Mouse (Mus musculus): ENCODE measurements around the gene Dzank1. TPM values are rescaled to one million over a fixed set of nuclear protein-coding genes. Genes with fewer than 3 reads are reported as not detected.
A peak's percentile ranks its signal among the peaks of the same experiment; 100 is the strongest.

The Dzank1 gene
- 1 to 10 TPM; 1.8 to 2.2 TPM for total RNA-seq (2021)

DNA sequence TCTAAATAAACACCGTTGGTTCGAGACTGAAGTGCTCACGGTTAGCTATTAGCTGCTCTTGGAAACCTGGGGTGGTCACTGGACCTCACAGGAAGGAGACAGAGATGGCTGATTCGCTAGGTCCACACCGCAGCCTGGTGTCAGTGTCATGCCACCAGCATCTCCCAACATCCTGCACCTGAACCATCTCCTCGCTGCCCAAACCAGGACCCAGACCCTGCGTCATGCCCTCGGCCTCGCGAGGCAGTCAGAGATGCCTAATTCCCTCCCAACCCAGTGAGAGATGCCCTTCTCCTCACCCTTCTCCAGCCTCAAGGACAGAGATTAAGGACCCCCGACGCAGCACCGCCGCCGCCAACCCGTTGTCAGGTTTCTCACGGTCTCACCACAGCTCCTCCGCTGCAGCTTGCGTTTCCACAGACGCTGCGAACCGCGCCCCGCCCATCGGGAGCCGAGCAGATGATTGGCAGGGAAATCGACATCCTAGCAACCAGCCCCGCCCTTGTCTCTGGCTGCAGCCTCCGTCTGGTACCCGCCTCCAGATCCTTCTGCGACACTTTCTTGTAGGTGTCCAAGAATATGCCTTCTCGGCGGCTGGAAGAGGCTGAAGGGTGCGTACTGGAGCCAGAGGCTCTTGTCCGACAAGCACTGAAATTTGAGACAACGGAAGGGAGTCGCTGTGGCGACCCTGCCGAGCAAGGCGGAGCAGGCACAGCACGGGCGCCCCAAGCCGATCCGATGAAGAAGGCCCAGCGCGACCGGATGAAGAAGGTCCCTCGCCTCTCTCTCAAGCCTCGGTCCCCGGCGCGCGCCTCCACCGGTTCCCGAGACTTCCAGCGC lies at the start of gene Dzank1, which contains the start of gene Polr3f:
Gene Dzank1 (minus strand): TSS at position 434 of the 840 bp plus-strand sequence.
Gene Polr3f (plus strand): TSS at position 738 of the 840 bp plus-strand sequence.
- DNase-seq, result peak; percentile 96 to 98
- intact Hi-C loops (cut with DNase I), result loop anchor here (1.0 kb wide), 1 partner anchor 28 kb away; no protein-coding TSS in a partner anchor

DNA sequence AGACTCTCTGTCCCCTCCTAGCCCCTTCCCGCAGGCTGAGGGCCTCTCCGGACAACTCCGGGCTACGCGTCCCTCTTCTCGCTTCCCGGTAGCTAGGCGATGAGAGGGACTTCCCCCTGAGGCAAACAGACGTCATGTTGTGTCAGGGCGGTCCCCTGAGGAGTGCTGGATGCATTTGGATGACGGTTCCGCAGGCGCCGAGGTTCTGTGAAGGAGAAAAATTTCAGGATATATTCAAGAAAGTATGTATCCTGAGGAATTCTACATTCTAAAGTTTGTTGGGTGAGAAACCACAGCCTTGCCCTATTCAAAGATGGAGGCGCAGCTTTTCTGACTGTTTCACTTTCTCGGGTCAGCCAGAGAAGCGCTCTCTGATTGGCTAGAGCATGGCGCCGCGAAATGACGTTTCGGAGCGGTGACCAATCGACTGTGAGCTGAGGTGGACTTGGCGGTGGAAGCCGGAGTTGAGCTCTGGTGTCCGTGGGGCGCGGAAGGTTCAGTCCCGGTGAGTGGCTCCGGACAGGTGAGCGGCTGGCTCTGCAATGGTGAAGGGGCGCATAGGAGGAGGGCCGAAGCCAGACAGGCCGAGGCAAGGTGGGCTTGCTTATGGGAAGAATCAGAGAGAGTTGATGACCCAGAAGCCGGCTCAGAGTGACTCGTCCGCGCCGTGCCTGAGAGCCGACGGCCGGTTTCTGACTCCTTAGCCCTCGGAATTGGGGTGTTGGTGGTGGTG lies 28.8 kb upstream of the Dzank1 start, which contains the start of gene Sec23b:
Gene Sec23b (plus strand): TSS at position 410 of the 733 bp plus-strand sequence.
- intact Hi-C loops (cut with DNase I), result loop anchor here (1.0 to 5.0 kb wide), 2 partner anchors 29 to 36 kb away; partner anchors contain the start of genes Dzank1, Polr3f and Smim26
- DNase-seq, result peak; percentile 98

DNA sequence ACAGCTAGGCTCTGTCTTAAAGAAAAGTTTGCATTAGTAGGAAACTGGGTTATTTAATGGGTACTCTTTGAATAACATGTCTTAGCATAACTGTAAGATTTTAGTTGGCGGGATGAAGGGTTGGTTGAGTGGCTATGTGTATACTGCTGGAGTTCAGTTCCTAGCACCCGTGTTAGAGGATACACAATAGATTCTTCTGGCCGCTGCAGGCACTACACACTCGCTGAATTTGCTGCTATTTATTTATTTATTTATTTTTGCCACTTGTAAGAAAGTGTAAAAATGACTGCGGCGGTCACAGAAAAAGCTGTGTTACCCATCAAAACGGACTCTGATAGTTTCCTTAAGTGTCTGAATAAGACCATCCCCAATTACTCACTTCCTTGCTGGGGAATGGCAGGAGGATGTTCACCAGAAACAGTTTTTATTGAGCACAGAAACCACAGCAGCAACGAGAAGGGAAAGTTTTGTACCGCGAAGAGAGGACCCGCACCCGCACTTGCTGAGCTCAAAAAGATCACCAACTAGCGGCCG lies 28.1 kb upstream of the Dzank1 start:
- intact Hi-C loops (cut with DNase I), result loop anchor here (1.0 to 5.0 kb wide), 2 partner anchors 28 to 37 kb away; partner anchors contain the start of genes Dzank1, Polr3f and Smim26

DNA sequence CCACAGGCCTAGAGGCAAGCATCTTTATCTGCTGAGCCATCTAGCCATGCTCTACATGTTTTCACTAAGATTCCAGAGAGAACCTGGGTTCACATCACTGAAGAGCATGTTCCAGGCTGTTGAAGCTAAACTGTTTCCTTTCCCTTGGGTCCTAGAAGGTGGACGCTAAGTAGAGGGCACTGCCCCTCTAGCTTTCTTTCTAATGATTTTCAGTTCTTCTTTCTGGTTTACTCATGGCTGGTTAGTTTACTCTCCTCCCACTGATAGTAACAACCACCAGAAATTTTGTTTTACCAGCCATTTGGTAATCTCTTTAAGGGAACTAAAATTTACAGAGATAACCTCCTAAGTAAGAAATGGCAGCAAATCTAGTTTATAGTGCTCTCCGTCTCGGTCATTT lies 26.7 kb upstream of the Dzank1 start:
- DNase-seq, result no peak
- intact Hi-C loops (cut with DNase I), result no loop called here

More for the DNA sequence above, 28.1 kb upstream of the Dzank1 start:
- DNase-seq, result no peak

DNA sequence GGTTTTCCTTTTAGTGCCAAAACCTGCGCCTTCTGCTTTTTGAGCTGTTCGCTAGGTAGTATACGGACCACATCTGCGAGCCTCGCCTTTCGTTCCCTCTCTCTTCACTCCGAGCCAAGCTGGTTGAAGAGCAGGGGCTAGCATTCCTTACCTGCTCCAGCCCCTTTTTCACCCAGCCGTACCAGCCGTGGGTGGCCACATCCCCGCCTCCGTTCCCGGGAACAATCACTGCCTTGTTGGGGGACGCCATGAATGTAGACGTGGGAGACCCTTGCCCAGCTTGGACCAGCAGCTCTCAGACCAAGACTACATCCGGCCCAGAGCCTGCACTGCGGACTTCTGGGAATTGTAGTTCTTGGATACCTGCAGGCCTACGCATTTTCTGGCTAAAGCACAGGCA lies 23.3 kb upstream of the Dzank1 start, which contains the start of gene Rbbp9:
Gene Rbbp9 (minus strand): TSS at position 341 of the 400 bp plus-strand sequence.
- intact Hi-C loops (cut with DNase I), result no loop called here
- peak; percentile 67 to 68 for DNase-seq

DNA sequence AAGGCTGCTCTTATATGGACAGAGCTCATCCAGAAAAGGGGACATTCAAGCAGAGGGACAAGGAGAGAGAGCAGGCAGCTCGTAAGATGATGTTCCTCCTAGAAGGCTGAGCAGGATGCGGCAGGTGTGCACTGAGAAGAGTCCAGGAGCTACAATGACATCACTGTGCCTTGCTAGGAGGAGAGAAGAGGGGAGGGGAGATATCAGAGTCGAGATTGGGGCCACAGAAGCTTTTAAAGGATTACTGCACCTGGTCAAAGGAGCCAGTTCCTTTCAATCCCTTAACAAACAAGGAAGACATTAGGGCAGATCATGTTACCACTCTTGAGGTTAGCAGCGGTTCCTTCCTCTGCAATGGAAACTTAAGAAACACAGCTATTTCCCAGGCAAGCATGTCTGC lies 20.3 kb upstream of the Dzank1 start:
- intact Hi-C loops (cut with DNase I), result no loop called here

DNA sequence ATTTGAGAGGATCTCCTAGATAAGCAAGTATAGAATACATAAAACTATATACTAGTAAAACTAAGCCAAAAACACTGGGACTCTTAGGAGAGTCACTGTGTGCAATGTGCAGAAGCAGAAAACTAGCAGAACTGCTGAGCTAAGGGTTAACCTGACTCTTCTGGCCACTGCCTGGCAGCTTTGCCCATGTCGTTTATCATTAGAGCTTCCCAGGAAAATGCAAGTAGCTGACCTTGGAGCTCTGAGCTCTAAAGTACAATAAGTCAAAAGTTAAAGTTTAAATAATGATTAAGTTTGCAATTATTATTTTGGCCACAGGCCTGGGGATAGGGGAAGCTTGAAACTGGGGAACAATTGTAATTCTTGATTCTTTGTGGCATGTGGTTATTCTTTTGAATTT lies 18.3 kb upstream of the Dzank1 start:
- no peak for DNase-seq
- intact Hi-C loops (cut with DNase I), result no loop called here

More for the DNA sequence above, 20.3 kb upstream of the Dzank1 start:
- no peak for DNase-seq

DNA sequence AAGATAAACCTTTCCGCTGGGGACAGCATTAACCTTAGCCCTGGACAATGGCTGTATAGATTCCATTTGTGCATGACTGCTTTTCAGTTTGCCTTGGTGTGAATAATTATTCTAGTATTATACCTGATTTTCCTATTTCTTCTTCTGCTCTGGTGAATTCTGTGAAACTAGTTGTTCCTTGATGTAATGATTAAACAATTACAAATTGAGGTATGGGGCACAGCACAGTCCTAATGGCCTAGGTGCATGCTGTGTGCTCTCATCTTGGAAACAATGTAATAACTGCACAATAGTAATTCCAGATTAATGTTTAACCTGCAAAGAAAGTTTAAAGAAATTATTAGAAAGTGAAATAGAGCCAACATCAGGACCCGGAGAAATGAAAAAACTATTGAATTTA lies 17.8 kb upstream of the Dzank1 start:
- no peak for DNase-seq
- intact Hi-C loops (cut with DNase I), result no loop called here

DNA sequence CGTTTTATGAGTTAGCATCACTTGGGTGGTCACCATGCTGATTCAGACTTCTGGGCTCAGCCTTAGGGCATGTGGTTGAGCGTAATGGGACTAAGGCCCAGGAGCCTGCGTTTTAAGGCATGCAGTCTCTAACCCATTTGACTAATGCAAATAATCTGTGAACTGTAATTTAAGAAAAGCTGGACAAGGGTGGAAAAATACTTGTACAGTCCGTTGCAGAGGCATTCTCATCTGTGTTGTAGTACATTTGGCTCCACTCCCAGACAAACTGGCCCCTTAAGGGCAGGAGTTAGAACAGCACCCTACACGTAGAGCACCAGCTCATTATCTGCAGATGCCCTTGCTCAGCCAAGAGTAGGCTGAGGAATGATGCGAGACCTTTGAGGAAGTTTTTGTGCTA lies 17.4 kb upstream of the Dzank1 start:
- intact Hi-C loops (cut with DNase I), result no loop called here
- DNase-seq, result peak; percentile 44 to 45

DNA sequence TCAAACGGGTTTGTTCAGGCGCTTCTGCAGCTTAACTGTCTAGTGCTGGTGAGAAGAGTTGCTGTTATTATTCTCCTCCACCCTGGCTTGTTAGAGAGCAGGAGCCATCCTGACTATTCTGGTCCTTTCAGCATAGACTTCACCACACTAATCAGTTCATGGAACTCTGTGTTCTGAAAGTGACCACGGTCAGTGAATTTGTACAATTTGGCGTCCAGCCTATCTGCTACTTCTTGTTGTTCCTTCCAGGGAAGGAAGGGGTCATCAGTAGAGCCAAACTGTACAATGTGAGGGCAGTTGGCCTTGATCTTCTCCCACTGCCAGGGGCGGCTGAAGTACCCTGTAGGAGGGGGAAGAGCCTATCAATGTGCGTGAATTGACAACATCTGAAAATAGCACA lies 16.5 kb upstream of the Dzank1 start:
- intact Hi-C loops (cut with DNase I), result no loop called here
- DNase-seq, result peak in 1 of 2 experiments; percentile 13

- no peak for DNase-seq
- intact Hi-C loops (cut with DNase I), result no loop called here
Measured at GRCm38 (mm10) chr2:144541246-144541645, 14.0 kb upstream of the Dzank1 start.

- DNase-seq, result no peak
- intact Hi-C loops (cut with DNase I), result no loop called here
Measured at GRCm38 (mm10) chr2:144537123-144537522, 9.9 kb upstream of the Dzank1 start.

GRCm38 (mm10) chr2:144527821-144528174 lies 584 bp upstream of the Dzank1 start:
- intact Hi-C loops (cut with DNase I), result loop anchor here (1.0 kb wide), 1 partner anchor 28 kb away; no protein-coding TSS in a partner anchor
- DNase-seq, result no peak

DNA sequence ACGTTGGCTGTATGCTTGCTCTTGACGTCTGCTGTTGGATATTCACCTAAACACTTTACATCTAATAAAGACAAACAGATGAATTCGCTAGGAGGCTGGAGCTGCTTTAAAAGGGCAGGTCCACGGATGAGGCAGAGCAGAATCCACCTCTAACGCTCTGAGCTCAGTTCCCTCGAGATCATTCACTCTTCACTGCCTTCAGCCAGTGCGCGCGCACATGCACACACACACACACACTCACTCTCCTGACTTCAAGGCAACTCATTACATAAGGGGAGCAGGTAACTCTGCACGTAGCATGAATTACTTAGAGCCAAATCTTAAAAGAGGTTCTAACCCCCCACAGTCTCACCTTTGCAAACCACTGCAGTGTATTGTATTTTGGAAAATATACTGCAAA lies 1.4 kb downstream of the Dzank1 start:
- DNase-seq, result no peak
- intact Hi-C loops (cut with DNase I), result no loop called here

DNA sequence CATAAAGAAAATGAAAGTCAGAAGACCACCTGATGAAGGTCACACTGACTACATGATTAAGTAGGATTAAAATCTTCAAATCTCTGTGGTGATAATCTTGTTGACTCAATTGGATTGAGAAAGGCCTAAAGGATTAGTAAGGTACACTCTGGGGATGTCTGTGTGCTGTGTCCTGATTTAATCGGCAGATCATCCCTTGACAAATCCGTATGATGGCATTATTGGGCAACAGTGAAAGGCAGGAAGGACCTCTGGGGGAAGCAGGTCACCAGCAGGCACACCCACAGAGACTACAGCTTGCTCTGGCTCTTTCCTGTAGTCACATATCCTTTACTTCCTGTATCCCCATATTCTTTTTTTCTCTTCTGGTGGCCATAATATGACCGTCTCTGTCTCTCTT lies 7.4 kb downstream of the Dzank1 start:
- intact Hi-C loops (cut with DNase I), result no loop called here
- DNase-seq, result no peak

DNA sequence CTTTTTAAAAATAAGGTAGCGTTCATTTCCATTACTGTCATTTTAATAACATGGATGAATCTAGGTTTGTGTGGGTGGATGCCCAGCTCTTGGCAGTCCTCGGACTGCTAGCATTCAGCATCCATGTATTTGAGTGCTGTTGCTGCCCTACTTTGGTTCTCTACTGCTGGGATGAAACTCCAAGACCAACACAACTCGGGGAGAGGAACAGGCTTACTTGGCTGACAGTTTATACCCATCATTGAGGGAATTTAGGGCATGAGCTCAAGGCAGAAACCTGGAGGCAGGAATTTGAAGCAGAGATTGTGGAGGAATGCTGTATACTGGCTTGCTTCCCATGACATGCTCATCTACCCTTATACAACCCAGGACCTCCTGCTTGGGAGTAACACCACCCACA lies 12.6 kb downstream of the Dzank1 start:
- intact Hi-C loops (cut with DNase I), result no loop called here
- DNase-seq, result no peak

- DNase-seq, result no peak
- intact Hi-C loops (cut with DNase I), result no loop called here
Measured at GRCm38 (mm10) chr2:144502134-144502533, 25.1 kb downstream of the Dzank1 start.

GRCm38 (mm10) chr2:144489342-144489741 lies 37.9 kb downstream of the Dzank1 start:
- intact Hi-C loops (cut with DNase I), result no loop called here
- DNase-seq, result no peak

- intact Hi-C loops (cut with DNase I), result no loop called here
- no peak for DNase-seq
Measured at GRCm38 (mm10) chr2:144487476-144487875, 39.7 kb downstream of the Dzank1 start.

DNA sequence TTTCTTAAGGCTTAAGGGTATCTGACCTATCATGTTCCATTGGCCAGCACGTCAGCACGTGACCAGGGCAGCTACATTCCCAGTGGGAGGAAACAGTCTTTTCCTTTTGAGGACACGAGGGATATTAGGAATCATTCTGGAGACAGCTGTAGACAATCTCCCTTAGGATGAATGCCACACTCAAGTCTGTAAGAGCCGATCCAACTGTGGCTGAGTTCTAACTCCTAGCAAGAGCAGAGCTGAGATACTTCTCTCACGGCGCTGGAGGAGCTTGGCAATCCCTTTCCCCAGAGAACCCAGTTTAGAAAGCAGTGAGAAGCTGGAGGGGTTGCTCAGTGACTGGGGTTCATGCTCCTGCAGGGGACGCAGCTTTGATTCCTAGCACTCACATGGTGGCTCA lies 41.8 kb downstream of the Dzank1 start:
- intact Hi-C loops (cut with DNase I), result no loop called here
- peak in 1 of 2 experiments; percentile 30 for DNase-seq

DNA sequence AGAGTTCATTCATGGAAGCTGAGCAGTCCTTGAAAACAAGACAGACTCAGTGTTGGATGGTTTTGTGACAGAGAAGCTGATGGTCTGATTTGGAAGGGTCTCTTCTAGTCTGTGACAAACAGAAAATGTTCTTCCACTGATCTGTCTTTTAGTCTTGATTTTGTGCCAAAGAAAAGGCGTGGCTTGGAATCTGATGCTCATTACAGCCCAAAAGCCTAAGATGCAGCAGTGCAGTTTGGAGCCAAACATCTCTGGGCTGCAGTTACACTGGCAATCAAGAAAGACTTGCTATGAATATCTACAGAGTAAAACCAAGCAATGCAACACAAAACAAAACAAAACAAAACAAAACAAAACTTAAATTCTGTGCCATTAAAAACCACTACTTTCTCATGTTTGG lies 43.1 kb downstream of the Dzank1 start:
- peak; percentile 43 to 62 for DNase-seq

More for the DNA sequence above, 43.1 kb downstream of the Dzank1 start:
- intact Hi-C loops (cut with DNase I), result no loop called here

Data from heart, postnatal 10 days (tissue).